Mouse (Mus musculus) kidney, adult 2 months (tissue): ENCODE measurements at regions not wholly inside any gene's neighbourhood (a gene's known extent, or its start where the extent isn't known, plus 50 kb on each side); places are given as distances from the start of the nearest gene placed in this dataset.

Experiments
- DNase-seq: peaks from one replicate; pipeline ENCODE4 v3.0.0; 2021
- H3K27ac ChIP-seq: fragments of 200-500 bp; 2 replicates; pipeline ENCODE4 v1.5.1; 2012; ENCODE audit warnings: low read depth, low read length, control low read depth, inconsistent platforms; ENCODE audit not compliant: insufficient read depth
- H3K27me3 ChIP-seq: fragments of 200-500 bp; replicated peaks from 2 replicates; pipeline ENCODE4 v1.6.1; 2012; ENCODE audit warnings: mild to moderate bottlenecking, moderate library complexity, low read length, inconsistent platforms; ENCODE audit not compliant: control insufficient read depth, insufficient read depth
- H3K36me3 ChIP-seq: fragments of 200-500 bp; 2 replicates; pipeline ENCODE4 v1.6.1; 2012; ENCODE audit warnings: mild to moderate bottlenecking, moderate library complexity, low read length, inconsistent platforms; ENCODE audit not compliant: control insufficient read depth, insufficient read depth
- H3K4me1 ChIP-seq: fragments of 200-500 bp; 2 replicates; pipeline ENCODE4 v1.6.1; 2011; ENCODE audit warnings: low read length; ENCODE audit not compliant: control insufficient read depth, insufficient read depth
- H3K4me3 ChIP-seq: fragments of 200-500 bp; 2 replicates; pipeline ENCODE4 v1.5.1; 2011; ENCODE audit warnings: mild to moderate bottlenecking, low read depth, low read length, control low read depth; ENCODE audit not compliant: insufficient read depth
- CTCF ChIP-seq: fragments of 200-500 bp; conservative IDR thresholded peaks from 2 replicates; pipeline ENCODE4 v1.5.1; 2011; ENCODE audit warnings: low read depth, mild to moderate bottlenecking, control low read depth, low read length, moderate library complexity, mixed read lengths; ENCODE audit not compliant: insufficient read depth, insufficient read length
- POLR2A ChIP-seq: fragments of 200-500 bp; IDR thresholded peaks from one replicate; pipeline ENCODE4 v1.6.1; 2011; ENCODE audit warnings: low read depth, low read length, control low read depth
- WGBS: fragments of 180-500 bp; shearing (Covaris S2); methylation state at CpG from one replicate; pipeline ENCODE4 v1.1.7; 2018; 5-methylcytosine and 5-hydroxymethylcytosine counted together

- Histone ChIP-seq H3K27ac (no peak overlapping the region), H3K27me3 (no peaks in the 10 kb centered on the region), H3K4me3 (no peak overlapping the region), H3K36me3 (no peaks in the 10 kb centered on the region), H3K4me1 (no peaks in the 10 kb centered on the region)
- 35% methylated on average over 10 of the region's 10 CpGs for WGBS
- peak; percentile 65 for DNase-seq
- TF ChIP-seq CTCF (no peak), POLR2A (no peak)
Observed at GRCm38 (mm10) chr11:82621061-82621460, 143.1 kb downstream of the Cct6b start.

- TF ChIP-seq CTCF (peak; percentile 34), POLR2A (no peak)
- no peak for DNase-seq
- Histone ChIP-seq H3K36me3 (no peaks in the 10 kb centered on the region), H3K27me3 (no peaks in the 10 kb centered on the region), H3K27ac (no peak overlapping the region), H3K4me1 (no peaks in the 10 kb centered on the region), H3K4me3 (no peak overlapping the region)
- WGBS, result 70% methylated on average over 2 of the region's 2 CpGs
Observed at GRCm38 (mm10) chr11:82619418-82619817, 144.7 kb downstream of the Cct6b start.

- WGBS, result 6% methylated on average over 9 of the region's 9 CpGs
- Histone ChIP-seq H3K36me3 (no peaks in the 10 kb centered on the region), H3K27ac (no peak overlapping the region), H3K4me1 (no peaks in the 10 kb centered on the region), H3K27me3 (no peaks in the 10 kb centered on the region), H3K4me3 (no peak overlapping the region)
- no peak for DNase-seq
- TF ChIP-seq POLR2A, result no peak
- TF ChIP-seq CTCF, result no peak
Observed at GRCm38 (mm10) chr11:82618457-82618856, 145.7 kb downstream of the Cct6b start.

- H3K27ac ChIP-seq, result no peak overlapping the region
- H3K4me1 ChIP-seq, result no peaks in the 10 kb centered on the region
- WGBS, result 74% methylated on average over 7 of the region's 7 CpGs
- no peaks in the 10 kb centered on the region for H3K36me3 ChIP-seq
- TF ChIP-seq POLR2A, result no peak
- no peak for TF ChIP-seq CTCF
- H3K27me3 ChIP-seq, result no peaks in the 10 kb centered on the region
- no peak overlapping the region for H3K4me3 ChIP-seq
- DNase-seq, result no peak
Observed at GRCm38 (mm10) chr11:82616856-82617255, 147.3 kb downstream of the Cct6b start.

GRCm38 (mm10) chr11:82614356-82614755, 149.8 kb downstream of the Cct6b start:
- DNase-seq, result no peak
- Histone ChIP-seq H3K27ac (no peak overlapping the region), H3K27me3 (no peaks in the 10 kb centered on the region), H3K36me3 (no peaks in the 10 kb centered on the region), H3K4me3 (no peak overlapping the region), H3K4me1 (no peaks in the 10 kb centered on the region)
- TF ChIP-seq POLR2A (no peak), CTCF (no peak)
- WGBS, result 86% methylated on average over 9 of the region's 9 CpGs

GRCm38 (mm10) chr11:82613503-82613902, 150.6 kb downstream of the Cct6b start:
- Histone ChIP-seq H3K36me3 (no peaks in the 10 kb centered on the region), H3K27me3 (no peaks in the 10 kb centered on the region), H3K4me1 (no peaks in the 10 kb centered on the region), H3K27ac (no peak overlapping the region), H3K4me3 (no peak overlapping the region)
- peak; percentile 65 for DNase-seq
- TF ChIP-seq POLR2A, result no peak
- peak; percentile 82 for TF ChIP-seq CTCF
- 18% methylated on average over 6 of the region's 6 CpGs for WGBS

- Histone ChIP-seq H3K27ac (no peak overlapping the region), H3K27me3 (no peaks in the 10 kb centered on the region), H3K4me3 (no peak overlapping the region), H3K4me1 (no peaks in the 10 kb centered on the region), H3K36me3 (no peaks in the 10 kb centered on the region)
- DNase-seq, result peak; percentile 56
- TF ChIP-seq CTCF, result peak; percentile 48
- no peak for TF ChIP-seq POLR2A
Observed at GRCm38 (mm10) chr11:82612026-82612425, 152.1 kb downstream of the Cct6b start.

GRCm38 (mm10) chr11:82608963-82609362, 155.2 kb downstream of the Cct6b start:
- Histone ChIP-seq H3K36me3 (no peaks in the 10 kb centered on the region), H3K27ac (no peak overlapping the region), H3K4me3 (no peak overlapping the region), H3K27me3 (no peaks in the 10 kb centered on the region), H3K4me1 (no peaks in the 10 kb centered on the region)
- DNase-seq, result no peak
- 67% methylated on average over 1 of the region's 1 CpGs for WGBS
- TF ChIP-seq POLR2A, result no peak
- TF ChIP-seq CTCF, result no peak
